Mouse (Mus musculus) neural tube, embryonic 11.5 days (tissue): Measurements from ENCODE around the gene Wnk4. TPM values are rescaled to one million over a fixed set of nuclear protein-coding genes. Genes with fewer than 3 reads are reported as not detected.
A peak's percentile ranks its signal among the peaks of the same experiment; 100 is the strongest.

Source experiments
- ATAC-seq: fragments of 200-750 bp; cut with Nextera tagmentation; 2 replicates; pipeline ENCODE4 v1.8.0; 2017; ENCODE audit warnings: moderate number of reproducible peaks, mild to moderate bottlenecking, moderate TSS enrichment, moderate library complexity; ENCODE audit not compliant: insufficient read depth, low FRiP score, low TSS enrichment
- DNase-seq: peaks from one replicate; pipeline ENCODE4 v3.0.0-alpha.2; 2015; ENCODE audit warnings: low spot score
- H3K27ac ChIP-seq: fragments of 300-500 bp; sonication (generic); 2 replicates; pipeline ENCODE4 v1.5.1; 2014; ENCODE audit warnings: low read depth, mild to moderate bottlenecking, low read length
- H3K27me3 ChIP-seq: fragments of 300-500 bp; sonication (generic); 2 replicates; pipeline ENCODE4 v1.6.1; 2014; ENCODE audit warnings: mild to moderate bottlenecking, low read length, mixed read lengths; ENCODE audit not compliant: control insufficient read depth, insufficient read depth
- H3K36me3 ChIP-seq: fragments of 300-500 bp; sonication (generic); 2 replicates; pipeline ENCODE4 v1.6.1; 2014; ENCODE audit warnings: mild to moderate bottlenecking, low read length, moderate library complexity, mixed read lengths; ENCODE audit not compliant: control insufficient read depth, insufficient read depth
- H3K4me1 ChIP-seq: fragments of 300-500 bp; sonication (generic); 2 replicates; pipeline ENCODE4 v1.6.1; 2014; ENCODE audit warnings: low read length, mixed read lengths; ENCODE audit not compliant: control insufficient read depth, insufficient read depth
- H3K4me2 ChIP-seq: fragments of 300-500 bp; sonication (generic); 2 replicates; pipeline ENCODE4 v1.6.1; 2014; ENCODE audit warnings: low read depth, mild to moderate bottlenecking, moderate library complexity
- H3K4me3 ChIP-seq: fragments of 300-500 bp; sonication (generic); 2 replicates; pipeline ENCODE4 v1.5.1; 2014; ENCODE audit warnings: low read depth, low read length
- H3K9ac ChIP-seq: fragments of 300-500 bp; sonication (generic); 2 replicates; pipeline ENCODE4 v1.6.1; 2014; ENCODE audit warnings: mild to moderate bottlenecking, low read length
- H3K9me3 ChIP-seq: fragments of 300-500 bp; sonication (generic); 2 replicates; pipeline ENCODE4 v1.6.1; 2016; ENCODE audit warnings: low read length; ENCODE audit not compliant: control insufficient read depth
- WGBS: fragments of 180-500 bp; shearing (Covaris S2); extraction: QIAGEN DNeasy Blood & Tissue Kit; methylation state at CpG from one replicate; pipeline ENCODE4 v1.1.7; 2014; 5-methylcytosine and 5-hydroxymethylcytosine counted together
- polyA plus RNA-seq: library from polyadenylated mRNA; unstranded; fragments of >200 nt; fragmentation: Nextera tagmentation; extraction: Ambion mirVana; gene quantifications from 2 replicates; pipeline ENCODE4 v1.2.1, GENCODE M21; 2014

Gene Wnk4
- 6.4 and 7.6 TPM in 2 replicates for polyA plus RNA-seq

DNA sequence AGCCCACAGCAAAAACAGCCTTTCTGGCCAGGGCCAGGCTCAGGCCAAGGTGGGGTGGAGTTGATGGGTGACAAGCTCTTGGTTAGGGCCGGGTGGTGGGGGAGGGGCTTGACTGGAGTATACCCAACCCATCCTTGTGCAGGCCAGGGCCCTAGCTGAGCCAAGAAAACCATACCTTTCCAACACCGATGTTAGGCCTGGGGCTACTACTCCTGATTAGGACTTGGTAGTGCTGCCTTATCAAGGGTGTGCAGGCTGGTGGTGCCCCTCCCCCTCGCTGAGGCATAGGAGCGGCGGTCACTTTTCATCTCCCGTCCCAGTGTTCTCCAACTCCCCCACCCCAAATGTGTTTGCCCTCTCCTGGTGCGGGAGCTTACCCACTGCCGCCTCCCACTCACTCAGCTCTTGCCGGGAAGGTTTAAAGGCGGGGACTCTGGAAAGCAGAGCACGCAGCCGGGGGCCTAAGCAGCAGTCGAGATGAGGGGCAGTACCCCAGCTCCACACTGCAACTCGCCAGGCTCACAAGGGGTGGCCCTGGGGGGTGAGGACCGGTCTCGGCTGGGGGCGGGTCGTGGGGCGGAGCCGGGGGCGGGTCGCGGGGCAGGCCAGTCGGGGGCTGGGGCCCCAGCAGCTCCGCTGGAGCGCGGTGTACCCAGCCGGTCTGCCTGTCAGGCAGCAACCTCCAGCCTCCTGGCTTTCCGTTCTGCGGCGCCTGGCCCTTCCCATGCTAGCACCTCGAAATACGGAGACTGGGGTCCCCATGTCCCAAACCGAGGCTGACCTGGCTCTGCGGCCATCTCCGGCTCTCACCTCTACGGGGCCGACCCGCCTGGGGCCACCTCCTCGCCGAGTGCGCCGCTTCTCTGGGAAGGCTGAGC is at the start of gene Wnk4:
Gene Wnk4 (plus strand): TSS at position 620 of the 878 bp plus-strand sequence.
- Histone ChIP-seq H3K4me3 (peak within 1 kb of the TSS; percentile 37), H3K4me2 (peak within 1 kb of the TSS; percentile 78), H3K27ac (0 out of 2 replicates have a peak within 1 kb of the TSS, but pooled peaks have one; percentile 29), H3K36me3 (no peaks in the 10 kb centered on the region), H3K27me3 (peaks cover 38% of the 10 kb centered on the region), H3K9me3 (no peaks in the 10 kb centered on the region), H3K9ac (peak within 1 kb of the TSS; percentile 59), H3K4me1 (peaks cover 44% of the 10 kb centered on the region)
- ATAC-seq: peak; percentile 78
- under 1% methylated on average over 35 of the region's 43 CpGs for WGBS
- DNase-seq: peak; percentile 73

DNA sequence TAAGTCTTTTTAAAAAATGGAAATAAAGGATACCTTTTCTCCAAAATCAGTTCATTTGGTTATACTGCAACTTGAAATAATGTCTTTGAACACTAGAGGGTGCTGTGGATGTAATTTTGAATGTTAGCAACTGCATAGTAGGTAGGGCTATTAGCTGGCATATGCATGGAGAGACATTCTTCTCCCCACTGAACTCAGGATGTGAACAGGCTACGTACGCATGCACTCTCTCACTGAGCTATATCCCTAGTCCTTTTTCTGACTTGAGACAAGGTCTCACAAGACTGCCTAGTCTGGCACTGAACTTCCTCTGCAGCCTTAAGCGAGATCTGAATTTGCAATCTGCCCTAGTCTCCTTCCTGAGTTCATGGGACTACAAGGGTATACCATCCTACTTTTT is 48.4 kb upstream of the Wnk4 start:
- Histone ChIP-seq H3K9ac (no peak overlapping the region), H3K4me3 (no peak overlapping the region), H3K4me2 (no peak overlapping the region), H3K9me3 (no peaks in the 10 kb centered on the region), H3K4me1 (no peaks in the 10 kb centered on the region), H3K27ac (no peak overlapping the region), H3K27me3 (no peaks in the 10 kb centered on the region), H3K36me3 (no peaks in the 10 kb centered on the region; the same call in 1 of the 2 replicates)
- no peak for ATAC-seq
- peak; percentile 46 for DNase-seq
- WGBS: 54% methylated on average over 3 of the region's 3 CpGs

DNA sequence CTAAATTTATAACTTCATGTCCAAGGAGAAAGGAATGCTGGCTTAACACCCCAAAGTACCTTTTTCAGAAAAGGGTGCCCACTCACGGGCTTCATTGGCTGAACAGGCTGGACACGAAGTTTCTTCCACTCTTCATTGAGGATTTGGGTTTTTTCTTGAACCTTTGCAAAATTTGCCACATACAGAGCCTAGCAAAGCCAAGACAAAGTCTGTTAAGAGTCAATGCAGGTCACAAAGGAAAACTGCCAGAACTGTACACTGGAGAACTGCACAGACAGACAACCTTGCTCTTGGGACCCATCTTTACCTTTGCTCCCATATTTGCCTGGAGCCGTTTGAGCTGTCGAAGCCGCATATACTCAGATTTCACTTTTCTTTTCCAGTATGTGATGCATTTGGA is 43.4 kb upstream of the Wnk4 start:
- WGBS: 92% methylated on average over 5 of the region's 5 CpGs

DNA sequence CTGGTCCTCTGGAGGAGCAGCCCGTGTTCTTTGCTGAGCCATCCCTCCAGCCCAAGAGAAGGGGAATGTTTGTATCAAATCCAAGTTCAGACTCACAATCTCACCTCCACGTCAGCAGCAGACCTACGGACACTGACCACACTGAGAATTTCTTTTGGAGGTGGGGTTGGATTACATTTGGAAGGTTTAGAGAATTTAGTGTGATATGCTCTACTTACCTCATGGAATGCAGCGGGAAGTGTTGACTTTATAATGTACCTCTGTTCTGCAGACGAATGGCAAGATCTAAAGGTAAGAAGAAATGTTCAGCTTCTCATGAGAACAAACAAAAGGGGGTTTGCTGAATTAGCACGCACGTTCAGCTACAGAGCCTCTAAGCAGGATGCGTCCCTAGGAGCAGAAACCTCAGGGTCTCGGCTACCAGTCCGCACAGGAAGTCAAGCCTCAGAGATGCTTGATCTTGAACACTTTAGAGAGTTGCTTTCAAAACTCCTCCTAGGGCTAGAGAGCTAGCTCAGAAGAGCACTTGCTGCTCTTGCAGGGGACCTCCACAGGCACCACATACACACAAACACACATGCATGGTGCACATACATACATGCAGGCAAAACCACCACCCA is 41.8 kb upstream of the Wnk4 start:
- Histone ChIP-seq H3K4me2 (no peak overlapping the region), H3K4me1 (no peaks in the 10 kb centered on the region), H3K9me3 (no peaks in the 10 kb centered on the region), H3K9ac (no peak overlapping the region), H3K36me3 (no peaks in the 10 kb centered on the region; the same call in 1 of the 2 replicates), H3K4me3 (no peak overlapping the region), H3K27me3 (no peaks in the 10 kb centered on the region), H3K27ac (no peak overlapping the region)
- WGBS: 80% methylated on average over 10 of the region's 10 CpGs
- DNase-seq (no peak), ATAC-seq (no peak)

More for the DNA sequence above, 43.4 kb upstream of the Wnk4 start:
- Histone ChIP-seq H3K27me3 (no peaks in the 10 kb centered on the region), H3K4me3 (no peak overlapping the region), H3K4me1 (no peaks in the 10 kb centered on the region), H3K36me3 (no peaks in the 10 kb centered on the region; the same call in 1 of the 2 replicates), H3K9ac (no peak overlapping the region), H3K9me3 (no peaks in the 10 kb centered on the region), H3K4me2 (no peak overlapping the region), H3K27ac (no peak overlapping the region)
- DNase-seq (no peak), ATAC-seq (no peak)

DNA sequence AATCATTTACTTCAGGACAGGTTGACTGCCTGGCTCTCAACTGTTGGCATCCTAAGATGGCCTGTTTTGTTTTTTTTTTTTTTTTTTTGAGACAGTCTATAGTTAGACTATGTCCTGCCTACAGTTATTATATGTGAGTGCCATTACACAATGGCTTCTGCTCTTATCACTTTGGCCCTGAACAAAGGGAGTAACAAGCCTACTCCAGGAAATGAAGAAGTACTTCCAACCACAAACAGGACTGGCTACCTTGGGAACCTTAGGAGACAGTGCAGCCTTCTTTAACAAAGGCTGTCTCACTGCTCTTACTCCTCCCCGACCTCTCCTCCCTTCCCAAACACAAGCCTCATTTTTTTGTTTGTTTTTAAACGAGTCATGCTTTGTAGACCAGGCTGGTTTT is 39.5 kb upstream of the Wnk4 start:
- Histone ChIP-seq H3K27ac (no peak overlapping the region), H3K36me3 (no peaks in the 10 kb centered on the region), H3K9ac (no peak overlapping the region), H3K4me2 (no peak overlapping the region), H3K4me3 (no peak overlapping the region), H3K4me1 (no peaks in the 10 kb centered on the region), H3K27me3 (no peaks in the 10 kb centered on the region), H3K9me3 (no peaks in the 10 kb centered on the region)
- ATAC-seq (no peak), DNase-seq (no peak)
- WGBS: 60% methylated on average over 2 of the region's 2 CpGs

DNA sequence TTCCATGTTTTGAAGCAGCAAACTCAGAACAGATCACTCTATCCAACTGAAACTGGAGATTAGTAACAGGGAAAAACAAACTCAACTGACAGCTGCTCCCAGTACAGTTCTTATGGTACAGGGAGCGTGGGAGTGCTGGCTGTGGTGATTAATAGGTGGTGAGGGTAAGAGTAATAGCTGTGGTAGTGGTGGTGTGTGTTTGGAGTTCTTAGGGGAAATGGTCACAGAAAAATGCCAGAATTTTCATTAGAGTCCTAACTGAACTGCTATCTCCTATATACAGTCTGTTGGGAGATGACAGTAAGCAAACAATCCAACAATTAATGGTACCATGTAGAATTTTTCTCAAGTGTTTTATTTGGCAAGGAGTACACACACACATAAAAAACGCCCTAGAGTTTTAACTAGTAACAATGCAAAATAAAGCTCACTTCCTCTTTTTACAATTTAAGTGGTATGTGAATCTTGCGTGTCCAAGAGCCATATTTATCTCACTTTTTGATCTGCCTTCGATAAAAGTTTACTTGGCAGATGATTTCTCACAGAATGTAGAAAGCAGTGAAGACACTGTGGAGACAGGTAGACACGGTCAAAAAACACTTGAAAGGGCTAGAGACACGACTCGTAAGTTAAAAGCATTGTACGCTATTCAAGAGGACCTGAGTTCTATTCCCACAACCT is 38.9 kb upstream of the Wnk4 start:
- H3K27me3 ChIP-seq: no peaks in the 10 kb centered on the region
- no peak for ATAC-seq
- no peak overlapping the region for H3K4me2 ChIP-seq
- H3K9me3 ChIP-seq: no peaks in the 10 kb centered on the region
- WGBS: 87% methylated on average over 8 of the region's 8 CpGs
- no peak overlapping the region for H3K9ac ChIP-seq
- H3K4me1 ChIP-seq: no peaks in the 10 kb centered on the region
- no peak for DNase-seq
- no peak overlapping the region for H3K4me3 ChIP-seq
- no peaks in the 10 kb centered on the region for H3K36me3 ChIP-seq
- H3K27ac ChIP-seq: no peak overlapping the region

DNA sequence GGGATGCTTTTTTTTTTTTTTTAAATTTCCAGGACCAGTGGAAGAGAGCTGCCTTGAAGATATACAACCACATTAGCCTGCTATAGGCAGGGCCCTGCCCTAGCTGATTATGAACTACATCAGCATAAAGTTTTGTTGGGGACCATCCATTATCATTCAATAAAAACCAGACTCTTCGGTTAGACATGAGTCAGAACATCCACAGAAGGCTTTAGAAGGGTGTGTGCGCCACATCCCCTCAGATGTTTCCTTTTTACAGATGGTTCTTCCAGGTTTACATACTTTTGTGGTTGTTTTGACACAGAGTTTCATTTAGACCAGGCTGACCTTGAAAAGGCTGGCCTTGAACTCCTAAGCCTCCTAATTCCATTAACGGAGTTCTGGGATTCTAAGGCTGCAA is 36.0 kb upstream of the Wnk4 start:
- Histone ChIP-seq H3K9me3 (no peaks in the 10 kb centered on the region), H3K4me3 (no peak overlapping the region), H3K4me1 (no peaks in the 10 kb centered on the region), H3K4me2 (no peak overlapping the region), H3K27me3 (no peaks in the 10 kb centered on the region), H3K36me3 (no peaks in the 10 kb centered on the region), H3K9ac (no peak overlapping the region), H3K27ac (no peak overlapping the region)
- ATAC-seq (no peak), DNase-seq (no peak)
- 88% methylated on average over 3 of the region's 3 CpGs for WGBS

DNA sequence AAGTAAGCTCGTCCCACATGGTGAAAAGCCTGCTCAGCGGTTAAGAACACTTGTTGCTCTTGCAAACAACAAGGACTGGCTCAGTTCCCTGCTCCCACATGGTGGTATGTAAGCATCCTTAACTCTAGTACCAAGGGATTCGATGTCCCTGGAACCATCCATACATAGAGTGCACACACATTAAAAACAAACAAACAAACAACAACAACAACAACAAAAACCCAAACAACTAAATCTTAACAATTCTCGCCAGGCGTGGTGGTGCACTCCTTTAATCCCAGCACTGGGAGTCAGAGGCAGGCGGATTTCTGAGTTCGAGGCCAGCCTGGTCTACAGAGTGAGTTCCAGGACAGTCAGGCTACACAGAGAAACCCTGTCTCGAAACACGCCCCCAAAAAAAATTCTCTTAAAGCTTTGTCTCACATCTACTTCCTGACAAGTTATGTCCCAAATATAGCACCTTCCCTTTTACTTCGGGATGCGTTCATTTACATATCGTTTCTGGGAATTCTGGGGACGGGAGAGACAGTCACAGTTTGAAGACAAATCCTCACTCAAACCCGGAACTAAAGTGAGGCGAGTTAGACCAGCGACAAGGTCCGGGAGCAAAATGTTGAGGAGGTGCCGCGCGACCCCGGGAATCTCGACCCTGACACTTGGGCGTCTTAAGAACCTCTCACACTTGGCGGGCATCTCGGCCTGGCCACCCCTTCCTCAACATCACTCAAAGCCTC is 34.9 kb upstream of the Wnk4 start:
- H3K9ac ChIP-seq: peak overlapping the region; percentile 69
- peaks cover 2% of the 10 kb centered on the region; the same call in 1 of the 2 replicates for H3K4me1 ChIP-seq
- 20% methylated on average over 25 of the region's 25 CpGs for WGBS
- no peak for ATAC-seq
- H3K27ac ChIP-seq: no peak overlapping the region
- H3K4me3 ChIP-seq: peak overlapping the region; percentile 78
- H3K36me3 ChIP-seq: no peaks in the 10 kb centered on the region
- peak; percentile 24 for DNase-seq
- H3K27me3 ChIP-seq: no peaks in the 10 kb centered on the region
- H3K9me3 ChIP-seq: no peaks in the 10 kb centered on the region
- H3K4me2 ChIP-seq: peak overlapping the region; percentile 92
